Mouse (Mus musculus) heart, postnatal 0 days (tissue): ENCODE results near the gene Glb1l2.

ENCODE experiments used
- CTCF ChIP-seq: IDR thresholded peaks from 2 replicates; pipeline ENCODE4 v1.5.1; 2016; ENCODE audit warnings: antibody characterized with exemption, control low read depth, low read depth
- EP300 ChIP-seq: IDR thresholded peaks from 2 replicates; pipeline ENCODE4 v1.6.1; 2016; ENCODE audit warnings: antibody characterized with exemption, low read depth

DNA sequence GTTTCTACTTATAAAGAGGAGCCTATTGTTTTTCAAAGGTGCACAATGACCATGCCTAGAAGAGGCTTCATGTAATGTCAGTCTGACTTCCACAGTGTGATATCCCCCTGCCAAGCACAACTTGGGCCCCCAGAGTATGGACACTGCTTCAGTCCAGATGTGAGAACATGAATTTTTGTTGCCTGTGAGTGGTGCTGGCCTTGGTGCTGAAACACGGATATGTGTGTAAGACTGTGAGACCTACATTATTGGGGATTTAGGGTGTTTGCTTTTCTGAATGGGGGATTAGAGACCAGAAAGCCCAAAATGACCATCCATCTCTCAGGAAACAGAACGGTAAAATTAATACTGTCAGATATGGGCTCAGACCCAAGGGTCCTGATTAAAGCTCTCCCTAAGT lies 78.8 kb downstream of the Glb1l2 start:
- TF ChIP-seq CTCF (no peak), EP300 (no peak)
